Mouse (Mus musculus): ENCODE measurements around the gene Utp20. TPM values are rescaled to one million over a fixed set of nuclear protein-coding genes. Genes with fewer than 3 reads are reported as not detected.

Gene Utp20
- polyA plus RNA-seq, 1 experiment from 2014 or later: 12.4 TPM

- TF ChIP-seq CTCF (IDR thresholded peaks at IDR 0.05; ENCODE audit: low read depth): no peak
- Histone ChIP-seq H3K4me1 (replicated peaks; ENCODE audit: insufficient read depth, low read length) (no peaks in the 10 kb centered on the region), H3K9ac (ENCODE audit: low read depth, low read length) (no peak overlapping the region), H3K4me2 (ENCODE audit: low read length) (no peak overlapping the region), H3K36me3 (ENCODE audit: insufficient read depth, low read length) (no peaks in the 10 kb centered on the region), H3K27me3 (ENCODE audit: insufficient read depth, low read length) (no peaks in the 10 kb centered on the region), H3K27ac (no peak overlapping the region), H3K4me3 (replicated peaks; ENCODE audit: low read depth, low read length) (no peak overlapping the region), H3K9me3 (replicated peaks; ENCODE audit: low read length) (no peaks in the 10 kb centered on the region)
- WGBS: 50% methylated on average over 13 of the region's 13 CpGs
- ATAC-seq (replicated peaks; ENCODE audit: low FRiP score, low read depth): no peak
- DNase-seq (ENCODE audit: low spot score): no peak
Measured at GRCm38 (mm10) chr10:88716986-88717755, 109.4 kb downstream of the Utp20 start.

- no peaks in the 10 kb centered on the region for H3K9me3 ChIP-seq (replicated peaks; ENCODE audit: low read length)
- H3K4me2 ChIP-seq (ENCODE audit: low read length): no peak overlapping the region
- no peak for TF ChIP-seq CTCF (IDR thresholded peaks at IDR 0.05; ENCODE audit: low read depth)
- 68% methylated on average over 6 of the region's 6 CpGs for WGBS
- H3K4me1 ChIP-seq (replicated peaks; ENCODE audit: insufficient read depth, low read length): no peaks in the 10 kb centered on the region
- H3K9ac ChIP-seq (ENCODE audit: low read depth, low read length): no peak overlapping the region
- DNase-seq (ENCODE audit: low spot score) (no peak), ATAC-seq (replicated peaks; ENCODE audit: low FRiP score, low read depth) (no peak)
- H3K4me3 ChIP-seq (replicated peaks; ENCODE audit: low read depth, low read length): no peak overlapping the region
- H3K36me3 ChIP-seq (ENCODE audit: insufficient read depth, low read length): no peaks in the 10 kb centered on the region
- no peak overlapping the region for H3K27ac ChIP-seq
- no peaks in the 10 kb centered on the region for H3K27me3 ChIP-seq (ENCODE audit: insufficient read depth, low read length)
Measured at GRCm38 (mm10) chr10:88715621-88716020, 111.0 kb downstream of the Utp20 start.

- no peak overlapping the region for H3K9ac ChIP-seq (ENCODE audit: low read depth, low read length)
- no peak for TF ChIP-seq CTCF (IDR thresholded peaks at IDR 0.05; ENCODE audit: low read depth)
Measured at GRCm38 (mm10) chr10:88714744-88715143, 111.9 kb downstream of the Utp20 start.

DNA sequence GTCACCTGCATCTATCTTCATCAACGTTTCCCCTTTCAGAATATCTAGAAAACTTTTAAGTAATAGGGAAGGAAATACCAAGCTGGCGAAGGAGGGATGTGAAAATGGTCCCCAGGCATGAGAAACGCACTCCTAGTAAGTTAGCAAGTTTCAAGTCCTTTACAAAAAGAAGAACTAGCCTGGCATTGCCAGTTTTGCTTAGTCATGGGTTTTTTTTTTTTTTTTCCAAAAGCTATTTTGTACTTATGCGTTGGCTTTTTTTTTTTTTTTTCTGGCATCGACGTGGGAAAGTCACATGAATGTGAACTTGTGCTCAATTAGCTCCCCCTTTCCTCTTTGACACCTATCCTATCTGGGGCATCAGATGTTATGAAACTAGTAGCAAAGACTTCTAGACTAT lies 114.2 kb downstream of the Utp20 start:
- 84% methylated on average over 6 of the region's 6 CpGs for WGBS
- no peaks in the 10 kb centered on the region for H3K4me1 ChIP-seq (replicated peaks; ENCODE audit: insufficient read depth, low read length)
- no peaks in the 10 kb centered on the region for H3K27me3 ChIP-seq (ENCODE audit: insufficient read depth, low read length)
- H3K36me3 ChIP-seq (ENCODE audit: insufficient read depth, low read length): no peaks in the 10 kb centered on the region
- TF ChIP-seq CTCF (IDR thresholded peaks at IDR 0.05; ENCODE audit: low read depth): no peak
- no peak overlapping the region for H3K4me2 ChIP-seq (ENCODE audit: low read length)
- H3K9me3 ChIP-seq (replicated peaks; ENCODE audit: low read length): no peaks in the 10 kb centered on the region
- H3K27ac ChIP-seq: no peak overlapping the region
- DNase-seq (ENCODE audit: low spot score) (no peak), ATAC-seq (replicated peaks; ENCODE audit: low FRiP score, low read depth) (no peak)
- no peak overlapping the region for H3K4me3 ChIP-seq (replicated peaks; ENCODE audit: low read depth, low read length)
- H3K9ac ChIP-seq (ENCODE audit: low read depth, low read length): no peak overlapping the region

More at GRCm38 (mm10) chr10:88714744-88715143, 111.9 kb downstream of the Utp20 start:
- H3K4me3 ChIP-seq (replicated peaks; ENCODE audit: low read depth, low read length): no peak overlapping the region
- 89% methylated on average over 4 of the region's 4 CpGs for WGBS
- no peaks in the 10 kb centered on the region for H3K27me3 ChIP-seq (ENCODE audit: insufficient read depth, low read length)
- no peaks in the 10 kb centered on the region for H3K4me1 ChIP-seq (replicated peaks; ENCODE audit: insufficient read depth, low read length)
- H3K27ac ChIP-seq: no peak overlapping the region
- H3K9me3 ChIP-seq (replicated peaks; ENCODE audit: low read length): no peaks in the 10 kb centered on the region
- no peak for ATAC-seq (replicated peaks; ENCODE audit: low FRiP score, low read depth)
- H3K36me3 ChIP-seq (ENCODE audit: insufficient read depth, low read length): no peaks in the 10 kb centered on the region
- H3K4me2 ChIP-seq (ENCODE audit: low read length): no peak overlapping the region
- DNase-seq (ENCODE audit: low spot score): no peak

GRCm38 (mm10) chr10:88708671-88709523 lies 117.7 kb downstream of the Utp20 start:
- H3K4me2 ChIP-seq (ENCODE audit: low read length): no peak overlapping the region
- ATAC-seq (replicated peaks; ENCODE audit: low FRiP score, low read depth) (no peak), DNase-seq (ENCODE audit: low spot score) (no peak)
- H3K4me3 ChIP-seq (replicated peaks; ENCODE audit: low read depth, low read length): no peak overlapping the region
- H3K4me1 ChIP-seq (replicated peaks; ENCODE audit: insufficient read depth, low read length): no peaks in the 10 kb centered on the region
- TF ChIP-seq CTCF (IDR thresholded peaks at IDR 0.05; ENCODE audit: low read depth): no peak
- H3K9me3 ChIP-seq (replicated peaks; ENCODE audit: low read length): no peaks in the 10 kb centered on the region
- H3K27ac ChIP-seq: no peak overlapping the region
- no peaks in the 10 kb centered on the region for H3K36me3 ChIP-seq (ENCODE audit: insufficient read depth, low read length)
- H3K9ac ChIP-seq (ENCODE audit: low read depth, low read length): no peak overlapping the region
- no peaks in the 10 kb centered on the region for H3K27me3 ChIP-seq (ENCODE audit: insufficient read depth, low read length)
- WGBS: 63% methylated on average over 10 of the region's 10 CpGs

DNA sequence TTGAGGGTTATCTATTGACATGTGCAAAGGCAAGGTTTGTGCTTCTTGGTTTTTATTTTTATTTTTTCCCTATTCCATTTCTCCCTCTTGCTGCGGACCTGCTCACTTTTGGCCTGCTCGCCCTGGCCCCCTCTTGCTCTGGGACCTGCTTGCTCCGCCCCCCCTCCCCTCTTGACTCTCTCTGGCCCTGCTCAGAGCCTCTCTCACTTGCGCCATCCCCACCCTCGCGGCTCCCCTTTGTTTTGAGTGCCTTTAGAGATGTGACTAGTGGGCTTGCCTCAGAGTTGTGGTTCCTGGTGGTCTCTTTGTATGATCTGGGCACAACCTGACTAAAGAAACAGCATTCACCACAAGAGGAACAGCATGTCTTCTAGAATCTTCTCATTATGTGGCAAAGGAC lies 125.7 kb downstream of the Utp20 start:
- DNase-seq (ENCODE audit: low spot score) (no peak), ATAC-seq (replicated peaks; ENCODE audit: low FRiP score, low read depth) (no peak)
- Histone ChIP-seq H3K9ac (ENCODE audit: low read depth, low read length) (no peak overlapping the region), H3K4me3 (replicated peaks; ENCODE audit: low read depth, low read length) (no peak overlapping the region), H3K9me3 (replicated peaks; ENCODE audit: low read length) (no peaks in the 10 kb centered on the region), H3K27me3 (ENCODE audit: insufficient read depth, low read length) (no peaks in the 10 kb centered on the region), H3K36me3 (ENCODE audit: insufficient read depth, low read length) (no peaks in the 10 kb centered on the region), H3K4me1 (replicated peaks; ENCODE audit: insufficient read depth, low read length) (no peaks in the 10 kb centered on the region), H3K4me2 (ENCODE audit: low read length) (no peak overlapping the region), H3K27ac (no peak overlapping the region)
- no peak for TF ChIP-seq CTCF (IDR thresholded peaks at IDR 0.05; ENCODE audit: low read depth)
- WGBS: 77% methylated on average over 6 of the region's 6 CpGs

Other genes starting within 250 kb of the Utp20 start
- 1.2 and 1.5 TPM in 2 replicates for gene Mybpc1, start 221.7 kb downstream of the Utp20 start, polyA plus RNA-seq (2015; fragmentation: Nextera tagmentation; extraction: Ambion mirVana)
- gene Spic, start 141.8 kb downstream of the Utp20 start, polyA plus RNA-seq (2015; fragmentation: Nextera tagmentation; extraction: Ambion mirVana): 0.71 and 1.0 TPM in 2 replicates
- 186 and 194 TPM in 2 replicates for gene Arl1, start 95.9 kb downstream of the Utp20 start, polyA plus RNA-seq (2015; fragmentation: Nextera tagmentation; extraction: Ambion mirVana)
- 39.2 and 43.2 TPM in 2 replicates for gene Slc5a8, start 59.2 kb upstream of the Utp20 start, polyA plus RNA-seq (2015; fragmentation: Nextera tagmentation; extraction: Ambion mirVana)

All from kidney, postnatal 0 days (tissue).